Mouse (Mus musculus) embryonic stem cell, embryonic (primary cell): ENCODE results near the gene Ppcs.

Experiments used
- CTCF ChIA-PET, 4 experiments: fragments of 300-600 bp in 2 of 4; fragments of 350-600 bp in 2 of 4; sonication (Branson Sonifier 250); formaldehyde crosslinking; loops; one replicate each; lab custom pipeline; 2022; ENCODE audit warnings: inconsistent platforms in 2 of 4; lab: Charles Lee
- POLR2A ChIA-PET, 4 experiments: fragments of 300-600 bp in 2 of 4; fragments of 350-600 bp in 2 of 4; sonication (Branson Sonifier 250); formaldehyde crosslinking; loops; one replicate each; lab custom pipeline; 2022; ENCODE audit warnings: antibody characterized with exemption in 4 of 4, inconsistent platforms in 1 of 4; lab: Charles Lee

Gene Ppcs

GRCm38 (mm10) chr4:119437936-119438335 lies 15.7 kb upstream of the Ppcs start:
- POLR2A ChIA-PET: interaction anchor here in 1 of 4 experiments (0.7 kb wide), 1 partner anchor 16 kb away, joined by 3 read pairs; no protein-coding TSS in a partner anchor
- CTCF ChIA-PET: interaction anchor here in 2 of 4 experiments (0.6 to 1.9 kb wide), 4 partner anchors 23 to 199 kb away, joined by 3 to 5 read pairs (median 4); no protein-coding TSS in a partner anchor

GRCm38 (mm10) chr4:119430678-119431077 lies 8.5 kb upstream of the Ppcs start:
- ChIA-PET CTCF (interaction anchor here (0.5 to 1.7 kb wide), 17 partner anchors 11 to 1389 kb away, joined by 3 to 12 read pairs (median 3); no protein-coding TSS in a partner anchor), POLR2A (interaction anchor here in 2 of 4 experiments (0.6 to 0.7 kb wide), 3 partner anchors 30 to 177 kb away, joined by 3 to 4 read pairs (median 3); no protein-coding TSS in a partner anchor)

GRCm38 (mm10) chr4:119427680-119428079 lies 5.5 kb upstream of the Ppcs start:
- ChIA-PET POLR2A (interaction anchor here in 1 of 4 experiments (1.1 to 1.4 kb wide), 2 partner anchors 12 to 16 kb away, joined by 3 to 4 read pairs; partner anchors contain the start of gene Ccdc30), CTCF (interaction anchor here in 1 of 4 experiments (0.6 kb wide), 1 partner anchor 106 kb away, joined by 3 read pairs; no protein-coding TSS in a partner anchor)

GRCm38 (mm10) chr4:119425601-119426000 lies 3.4 kb upstream of the Ppcs start:
- ChIA-PET POLR2A (interaction anchor here in 1 of 4 experiments (1.1 to 3.1 kb wide), 3 partner anchors 11 to 19 kb away, joined by 5 to 12 read pairs (median 5); no protein-coding TSS in a partner anchor), CTCF (interaction anchor here in 1 of 4 experiments (0.5 kb wide), 1 partner anchor 202 kb away, joined by 4 read pairs; no protein-coding TSS in a partner anchor)

GRCm38 (mm10) chr4:119425077-119425476 lies 2.9 kb upstream of the Ppcs start:
- ChIA-PET CTCF (no interaction called here), POLR2A (interaction anchor here in 1 of 4 experiments (1.1 to 3.1 kb wide), 4 partner anchors 12 to 19 kb away, joined by 5 to 12 read pairs (median 7); no protein-coding TSS in a partner anchor)

- ChIA-PET CTCF (no interaction called here), POLR2A (interaction anchor here in 2 of 4 experiments (1.0 to 1.5 kb wide), 5 partner anchors 10 to 190 kb away, joined by 3 to 5 read pairs (median 3); partner anchors contain the start of genes AU022252 (in 1 of the 2) and P3h1 (in 1 of the 2))
Observed at GRCm38 (mm10) chr4:119421921-119422293, 313 bp downstream of the Ppcs start.

- ChIA-PET POLR2A (interaction anchor here in 3 of 4 experiments (0.6 to 1.5 kb wide), 6 partner anchors 9 to 189 kb away, joined by 3 to 5 read pairs (median 3); partner anchors contain the start of genes AU022252 (in 1 of the 3) and P3h1 (in 1 of the 3)), CTCF (no interaction called here)
Observed at GRCm38 (mm10) chr4:119421191-119421590, 1.0 kb downstream of the Ppcs start.

- ChIA-PET POLR2A (no interaction called here), CTCF (no interaction called here)
Observed at GRCm38 (mm10) chr4:119417894-119418293, 4.3 kb downstream of the Ppcs start.

GRCm38 (mm10) chr4:119417270-119417669 lies 5.0 kb downstream of the Ppcs start:
- POLR2A ChIA-PET: interaction anchor here in 1 of 4 experiments (2.7 kb wide), 1 partner anchor 13 kb away, joined by 14 read pairs; no protein-coding TSS in a partner anchor

GRCm38 (mm10) chr4:119415072-119415753 lies 7.0 kb downstream of the Ppcs start, which contains the start of gene Ccdc30:
Gene Ccdc30 (minus strand): TSS chr4:119415521.
- ChIA-PET POLR2A (interaction anchor here (0.5 to 2.7 kb wide), 21 partner anchors 8 to 1134 kb away, joined by 3 to 14 read pairs (median 3); partner anchors contain the start of genes AU022252 (in 2 of the 4), P3h1 (in 2 of the 4), Cldn19 (in 1 of the 4) and Slc2a1 (in 1 of the 4)), CTCF (interaction anchor here in 2 of 4 experiments (0.5 to 1.3 kb wide), 5 partner anchors 9 to 1082 kb away, joined by 3 to 4 read pairs (median 4); no protein-coding TSS in a partner anchor)

More at GRCm38 (mm10) chr4:119417270-119417669, 5.0 kb downstream of the Ppcs start:
- CTCF ChIA-PET: interaction anchor here in 2 of 4 experiments (0.5 kb wide), 2 partner anchors 61 to 839 kb away, joined by 3 to 5 read pairs; no protein-coding TSS in a partner anchor

GRCm38 (mm10) chr4:119412791-119413190 lies 9.4 kb downstream of the Ppcs start:
- CTCF ChIA-PET: interaction anchor here in 1 of 4 experiments (0.9 kb wide), 1 partner anchor 53 kb away, joined by 3 read pairs; no protein-coding TSS in a partner anchor

GRCm38 (mm10) chr4:119411877-119412650 lies 10.2 kb downstream of the Ppcs start:
- ChIA-PET CTCF (interaction anchor here (0.6 to 1.5 kb wide), 5 partner anchors 9 to 152 kb away, joined by 3 to 6 read pairs (median 3); no protein-coding TSS in a partner anchor), POLR2A (interaction anchor here (0.5 to 2.9 kb wide), 19 partner anchors 8 to 875 kb away, joined by 3 to 27 read pairs (median 3); partner anchors contain the start of genes Foxo6 (in 1 of the 4), Ppcs (in 1 of the 4), Ppih (in 1 of the 4) and Rimkla (in 1 of the 4))

More at GRCm38 (mm10) chr4:119412791-119413190, 9.4 kb downstream of the Ppcs start:
- POLR2A ChIA-PET: interaction anchor here in 3 of 4 experiments (1.0 to 2.9 kb wide), 9 partner anchors 9 to 118 kb away, joined by 3 to 27 read pairs (median 4); partner anchors contain the start of genes Ppcs (in 1 of the 3), Ppih (in 1 of the 3) and Ybx1 (in 1 of the 3)

GRCm38 (mm10) chr4:119403431-119403830 lies 18.8 kb downstream of the Ppcs start:
- ChIA-PET POLR2A (interaction anchor here (0.6 to 4.4 kb wide), 21 partner anchors 9 to 1448 kb away, joined by 3 to 27 read pairs (median 3); partner anchors contain the start of genes Ccdc30 (in 3 of the 4) and Ybx1 (in 1 of the 4)), CTCF (interaction anchor here in 2 of 4 experiments (0.6 to 1.8 kb wide), 9 partner anchors 8 to 279 kb away, joined by 3 to 7 read pairs (median 3); no protein-coding TSS in a partner anchor)

- ChIA-PET CTCF (interaction anchor here in 3 of 4 experiments (0.5 to 1.2 kb wide), 13 partner anchors 10 to 368 kb away, joined by 3 to 10 read pairs (median 3); partner anchors contain the start of genes Ccdc30 (in 1 of the 3) and Zmynd12 (in 1 of the 3)), POLR2A (interaction anchor here in 3 of 4 experiments (0.6 to 4.4 kb wide), 5 partner anchors 11 to 178 kb away, joined by 3 to 27 read pairs (median 3); no protein-coding TSS in a partner anchor)
Observed at GRCm38 (mm10) chr4:119400896-119401295, 21.3 kb downstream of the Ppcs start.

GRCm38 (mm10) chr4:119398751-119399150 lies 23.5 kb downstream of the Ppcs start:
- CTCF ChIA-PET: interaction anchor here in 2 of 4 experiments (0.8 to 1.4 kb wide), 2 partner anchors 8 to 9 kb away, joined by 4 to 6 read pairs; no protein-coding TSS in a partner anchor
- POLR2A ChIA-PET: interaction anchor here in 1 of 4 experiments (0.6 kb wide), 1 partner anchor 810 kb away, joined by 4 read pairs; no protein-coding TSS in a partner anchor

- POLR2A ChIA-PET: interaction anchor here in 1 of 4 experiments (1.4 kb wide), 1 partner anchor 13 kb away, joined by 3 read pairs; no protein-coding TSS in a partner anchor
- CTCF ChIA-PET: interaction anchor here (0.6 to 2.2 kb wide), 18 partner anchors 8 to 819 kb away, joined by 3 to 14 read pairs (median 3); no protein-coding TSS in a partner anchor
Observed at GRCm38 (mm10) chr4:119390369-119390768, 31.9 kb downstream of the Ppcs start.
